Mouse (Mus musculus): ENCODE data around the gene Cldn7. TPM values are rescaled to one million over a fixed set of nuclear protein-coding genes. Genes with fewer than 3 reads are reported as not detected.
A peak's percentile ranks its signal among the peaks of the same experiment; 100 is the strongest.
"Not testable (repeated sequence)": the region's sequence is repeated elsewhere in the genome, so short reads cannot be mapped to it uniquely, and the experiment has no call there.

Cldn7 gene
- polyA plus RNA-seq, 1 experiment from 2014 or later: not detected

DNA sequence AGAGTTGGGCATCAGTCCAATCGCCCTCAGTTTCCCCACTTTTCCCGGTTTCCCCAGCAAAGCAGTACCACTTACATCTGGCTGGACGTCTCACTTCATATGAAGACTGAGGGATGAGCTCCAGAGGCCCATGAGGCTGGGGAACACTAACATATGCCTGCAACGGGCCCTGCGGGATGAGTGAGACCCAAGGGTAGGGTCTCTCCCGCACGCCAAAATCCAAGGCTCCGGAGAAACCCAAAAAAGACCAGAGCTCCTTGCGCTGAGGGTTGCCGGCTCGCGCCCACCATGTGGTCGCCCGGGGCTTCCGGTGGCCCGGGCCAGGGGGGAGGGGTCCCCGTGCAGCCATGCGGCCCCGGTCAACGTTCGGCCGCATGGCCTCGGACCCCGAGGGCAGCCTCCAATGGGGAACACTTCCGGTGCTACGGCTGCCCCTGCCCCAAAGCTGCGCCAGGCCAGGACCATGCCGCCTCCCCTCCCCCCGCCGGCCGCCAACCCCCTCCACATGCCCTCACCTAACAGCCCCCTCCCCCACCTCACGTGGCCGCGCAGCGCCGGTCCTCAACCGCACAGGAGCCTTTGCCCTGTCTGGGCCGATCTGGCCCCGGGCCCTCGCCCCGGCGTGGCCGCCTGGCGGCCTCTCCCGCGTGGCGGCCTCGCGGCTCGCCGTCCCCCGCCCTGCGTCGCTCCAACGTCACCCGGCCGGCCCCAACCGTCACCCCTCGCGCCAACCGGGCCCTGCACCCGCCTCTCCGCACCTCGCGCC is 44.1 kb upstream of the Cldn7 start:
- Histone ChIP-seq H3K9ac (ENCODE audit: low read length) (peak overlapping the region; percentile 93), H3K27me3 (replicated peaks; ENCODE audit: control insufficient read depth, insufficient read depth, low read length) (no peaks in the 10 kb centered on the region), H3K36me3 (ENCODE audit: control insufficient read depth, insufficient read depth, low read length) (peaks cover 37% of the 10 kb centered on the region), H3K4me3 (ENCODE audit: low read depth, low read length) (peak overlapping the region; percentile 97), H3K9me3 (replicated peaks; ENCODE audit: control insufficient read depth, low read length) (no peaks in the 10 kb centered on the region), H3K4me1 (ENCODE audit: control insufficient read depth, insufficient read depth, low read length) (peaks cover 16% of the 10 kb centered on the region), H3K4me2 (ENCODE audit: low read length) (peak overlapping the region; percentile 96), H3K27ac (ENCODE audit: low read depth, low read length) (peak overlapping the region; percentile 93)
- ATAC-seq (peak; percentile 11), DNase-seq (ENCODE audit: low spot score) (peak; percentile 28)
- WGBS: under 1% methylated on average over 57 of the region's 65 CpGs

DNA sequence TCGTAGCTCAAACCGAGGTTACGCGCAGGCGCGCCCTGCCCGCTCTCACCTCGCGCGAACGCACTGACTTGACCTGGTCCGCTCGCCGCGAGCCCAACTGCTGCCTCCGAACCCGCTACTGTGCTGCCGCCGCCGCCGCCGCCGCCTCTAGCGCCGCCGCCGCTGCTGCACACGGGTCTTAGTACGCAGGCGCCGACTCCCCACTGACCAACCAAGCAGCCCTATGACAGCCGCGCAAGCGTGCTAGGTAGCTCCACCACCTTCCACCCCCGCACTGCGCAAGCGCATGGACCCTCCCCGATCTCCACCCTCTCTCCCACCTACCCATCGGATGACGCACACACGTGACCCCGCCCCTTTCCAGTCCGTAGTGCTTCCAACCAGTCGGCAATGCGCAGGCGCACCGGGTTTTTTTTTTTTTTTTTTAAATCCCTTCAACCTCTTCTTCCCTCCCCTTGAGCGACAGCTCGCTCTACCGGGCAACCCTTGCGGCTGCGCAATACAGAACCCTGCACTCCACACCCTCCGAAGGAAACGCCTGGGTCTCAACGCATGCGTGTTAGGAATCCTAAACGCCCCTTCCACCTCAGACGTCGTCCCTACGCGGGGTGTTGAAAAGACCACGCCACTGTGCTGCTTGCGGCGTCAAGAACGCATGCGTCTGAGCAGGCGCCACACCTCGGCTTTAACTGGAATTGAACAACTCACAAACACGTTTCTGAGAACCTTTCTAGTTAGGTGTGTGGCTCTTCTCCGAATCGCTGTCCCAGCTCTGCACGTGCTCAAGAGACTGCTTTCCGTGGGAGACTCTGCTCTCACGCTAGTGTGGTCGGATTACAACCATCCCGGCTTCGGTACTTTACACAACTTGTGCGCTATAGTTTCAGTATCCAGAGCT is 43.2 kb upstream of the Cldn7 start, which contains the start of gene Eif5a:
TSS of gene Eif5a (minus strand) at position 845 of the 898 bp plus-strand sequence.
- DNase-seq (ENCODE audit: low spot score) (peak; percentile 100), ATAC-seq (peak; percentile 96)
- Histone ChIP-seq H3K9ac (ENCODE audit: low read length) (peak within 1 kb of the TSS; percentile 93), H3K4me1 (ENCODE audit: control insufficient read depth, insufficient read depth, low read length) (peaks cover 15% of the 10 kb centered on the region), H3K4me2 (ENCODE audit: low read length) (peak within 1 kb of the TSS; percentile 96), H3K4me3 (ENCODE audit: low read depth, low read length) (peak within 1 kb of the TSS; percentile 97), H3K36me3 (ENCODE audit: control insufficient read depth, insufficient read depth, low read length) (peaks cover 28% of the 10 kb centered on the region), H3K27me3 (replicated peaks; ENCODE audit: control insufficient read depth, insufficient read depth, low read length) (no peaks in the 10 kb centered on the region), H3K9me3 (replicated peaks; ENCODE audit: control insufficient read depth, low read length) (no peaks in the 10 kb centered on the region), H3K27ac (ENCODE audit: low read depth, low read length) (peak within 1 kb of the TSS; percentile 94)
- under 1% methylated on average over 77 of the region's 78 CpGs for WGBS

DNA sequence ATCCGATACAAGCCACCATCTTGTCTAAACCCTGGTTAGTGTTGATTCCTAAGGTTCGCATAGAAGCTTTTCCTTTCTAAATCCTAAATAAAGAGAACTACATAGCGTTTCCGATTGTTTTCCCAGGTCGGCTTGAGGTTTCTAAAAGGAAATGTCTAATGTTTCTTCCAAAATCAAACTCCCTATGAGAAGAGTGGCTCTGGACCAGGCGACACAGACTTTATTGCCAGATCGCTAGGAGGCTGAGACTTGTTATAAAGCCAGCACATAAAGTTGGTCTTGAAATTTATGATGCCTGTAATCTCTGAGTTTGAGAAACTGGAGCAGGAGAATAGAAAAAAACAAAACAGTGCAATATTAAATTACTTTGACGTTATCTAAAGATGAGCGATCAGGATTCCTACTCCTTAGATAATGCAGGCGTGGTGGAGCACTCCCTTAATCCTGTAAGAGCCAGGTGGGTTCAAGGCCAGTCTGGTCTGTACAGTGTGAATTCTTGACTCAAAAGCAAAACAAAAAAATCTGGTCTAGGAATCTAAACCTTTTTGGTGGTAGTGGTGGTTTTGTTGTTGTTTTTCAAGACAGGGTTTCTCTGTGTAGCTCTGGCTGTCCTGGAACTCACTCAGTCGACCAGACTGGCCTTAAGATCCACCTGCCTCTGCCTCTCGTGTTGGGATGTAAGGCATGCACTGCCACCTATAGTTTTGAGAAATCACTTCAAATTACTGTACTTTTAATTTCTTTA is 42.4 kb upstream of the Cldn7 start:
- Histone ChIP-seq H3K27ac (ENCODE audit: low read depth, low read length) (peak overlapping the region; percentile 94), H3K36me3 (ENCODE audit: control insufficient read depth, insufficient read depth, low read length) (peaks cover 20% of the 10 kb centered on the region), H3K27me3 (replicated peaks; ENCODE audit: control insufficient read depth, insufficient read depth, low read length) (no peaks in the 10 kb centered on the region), H3K4me1 (ENCODE audit: control insufficient read depth, insufficient read depth, low read length) (peaks cover 15% of the 10 kb centered on the region), H3K9me3 (replicated peaks; ENCODE audit: control insufficient read depth, low read length) (no peaks in the 10 kb centered on the region), H3K4me2 (ENCODE audit: low read length) (peak overlapping the region; percentile 71), H3K4me3 (ENCODE audit: low read depth, low read length) (peak overlapping the region; percentile 97), H3K9ac (ENCODE audit: low read length) (peak overlapping the region; percentile 70)
- DNase-seq (ENCODE audit: low spot score) (no peak), ATAC-seq (no peak)
- 4% methylated on average over 12 of the region's 12 CpGs for WGBS

DNA sequence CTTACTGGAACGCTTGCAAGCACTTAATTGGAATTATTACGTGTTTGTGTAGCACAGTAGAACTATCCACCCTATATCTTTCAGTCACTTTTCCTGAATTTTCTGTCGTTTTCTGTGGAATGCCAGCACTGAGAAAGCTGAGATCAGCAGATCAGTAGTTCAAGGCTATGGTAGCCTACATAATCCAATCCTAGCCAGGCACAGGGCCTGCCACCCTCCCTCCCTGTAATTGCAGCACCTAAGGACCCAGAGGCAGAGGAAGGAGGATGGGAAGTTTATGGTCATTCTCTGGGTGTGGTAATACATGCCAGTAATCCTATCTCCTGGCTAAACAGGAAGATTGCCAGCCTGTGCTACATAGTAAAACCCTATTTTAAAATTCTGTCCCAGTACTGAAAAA is 41.8 kb upstream of the Cldn7 start:
- peaks cover 15% of the 10 kb centered on the region for H3K4me1 ChIP-seq (ENCODE audit: control insufficient read depth, insufficient read depth, low read length)
- H3K27ac ChIP-seq (ENCODE audit: low read depth, low read length): no peak overlapping the region
- H3K4me3 ChIP-seq (ENCODE audit: low read depth, low read length): no peak overlapping the region
- DNase-seq (ENCODE audit: low spot score) (no peak), ATAC-seq (no peak)
- H3K9me3 ChIP-seq (replicated peaks; ENCODE audit: control insufficient read depth, low read length): no peaks in the 10 kb centered on the region
- WGBS: 69% methylated on average over 3 of the region's 3 CpGs
- peaks cover 14% of the 10 kb centered on the region for H3K36me3 ChIP-seq (ENCODE audit: control insufficient read depth, insufficient read depth, low read length)
- H3K27me3 ChIP-seq (replicated peaks; ENCODE audit: control insufficient read depth, insufficient read depth, low read length): no peaks in the 10 kb centered on the region
- peak overlapping the region; percentile 6; the same call in 1 of the 2 replicates for H3K9ac ChIP-seq (ENCODE audit: low read length)
- H3K4me2 ChIP-seq (ENCODE audit: low read length): no peak overlapping the region

DNA sequence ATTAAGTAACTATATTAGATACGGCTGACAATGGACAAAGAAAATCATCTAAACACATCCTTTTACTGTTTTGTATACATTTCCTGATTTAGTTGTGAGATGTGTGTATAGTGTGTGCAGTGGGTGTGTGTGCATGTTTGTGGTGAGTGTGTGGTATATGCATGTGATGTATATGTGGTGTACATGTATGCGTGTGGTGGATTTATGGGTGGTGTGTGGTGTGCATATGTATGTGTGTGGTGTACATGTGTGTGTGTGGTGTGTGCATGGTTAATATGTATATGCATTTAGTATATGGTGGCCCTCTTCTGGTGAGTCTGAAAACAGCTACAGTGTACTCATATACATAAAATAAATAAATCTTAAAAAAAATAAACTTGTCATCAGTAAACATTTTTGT is 37.1 kb upstream of the Cldn7 start:
- Histone ChIP-seq H3K9ac (ENCODE audit: low read length) (no peak overlapping the region), H3K27me3 (replicated peaks; ENCODE audit: control insufficient read depth, insufficient read depth, low read length) (no peaks in the 10 kb centered on the region), H3K4me2 (ENCODE audit: low read length) (no peak overlapping the region), H3K9me3 (replicated peaks; ENCODE audit: control insufficient read depth, low read length) (no peaks in the 10 kb centered on the region), H3K4me1 (ENCODE audit: control insufficient read depth, insufficient read depth, low read length) (no peaks in the 10 kb centered on the region), H3K27ac (ENCODE audit: low read depth, low read length) (no peak overlapping the region), H3K4me3 (ENCODE audit: low read depth, low read length) (no peak overlapping the region), H3K36me3 (ENCODE audit: control insufficient read depth, insufficient read depth, low read length) (no peaks in the 10 kb centered on the region)
- no peak for DNase-seq (ENCODE audit: low spot score)
- 96% methylated on average over 2 of the region's 2 CpGs for WGBS
- no peak for ATAC-seq

DNA sequence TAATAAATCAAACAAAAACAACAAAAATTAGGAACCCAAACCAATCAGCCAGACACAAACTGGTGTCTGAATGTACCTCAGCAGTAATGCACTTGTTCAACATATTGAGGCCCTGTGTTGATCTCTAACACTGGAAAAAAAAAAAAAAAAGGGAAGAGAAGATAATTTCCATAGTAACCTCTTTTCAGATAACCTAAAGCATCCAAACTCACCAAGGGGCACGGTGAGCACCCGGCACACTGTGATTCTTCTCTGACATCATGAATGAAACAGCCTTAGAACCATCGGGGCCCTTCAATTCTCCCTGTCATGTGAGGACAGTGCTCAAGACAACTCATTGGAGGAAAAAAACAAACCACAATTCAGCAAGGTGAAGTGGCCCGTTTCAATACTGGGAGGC is 34.9 kb upstream of the Cldn7 start:
- WGBS: 85% methylated on average over 4 of the region's 4 CpGs
- H3K27me3 ChIP-seq (replicated peaks; ENCODE audit: control insufficient read depth, insufficient read depth, low read length): no peaks in the 10 kb centered on the region

DNA sequence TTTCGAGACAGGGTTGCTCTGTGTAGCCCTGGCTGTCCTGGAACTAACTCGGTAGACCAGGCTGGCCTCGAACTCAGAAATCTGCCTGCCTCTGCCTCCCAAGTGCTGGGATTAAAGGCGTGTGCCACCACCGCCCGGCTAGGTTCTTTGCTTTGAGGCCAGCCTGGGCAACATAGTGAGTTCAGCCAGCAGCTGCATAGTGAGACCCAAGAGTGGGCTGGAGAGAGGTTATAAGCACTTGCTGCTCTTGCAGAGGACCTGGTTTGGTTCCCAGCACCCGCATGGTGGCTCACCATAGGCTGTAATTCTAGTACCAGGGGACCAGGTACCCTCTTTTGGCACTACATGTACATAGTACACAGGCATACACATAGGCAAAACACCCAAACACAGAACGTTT is 34.4 kb upstream of the Cldn7 start:
- H3K4me3 ChIP-seq (ENCODE audit: low read depth, low read length); H3K27me3 ChIP-seq (replicated peaks; ENCODE audit: control insufficient read depth, insufficient read depth, low read length); H3K9ac ChIP-seq (ENCODE audit: low read length); H3K27ac ChIP-seq (ENCODE audit: low read depth, low read length); ATAC-seq; H3K4me1 ChIP-seq (ENCODE audit: control insufficient read depth, insufficient read depth, low read length); H3K4me2 ChIP-seq (ENCODE audit: low read length); H3K36me3 ChIP-seq (ENCODE audit: control insufficient read depth, insufficient read depth, low read length); DNase-seq (ENCODE audit: low spot score); H3K9me3 ChIP-seq (replicated peaks; ENCODE audit: control insufficient read depth, low read length): not testable (repeated sequence)
- WGBS: 87% methylated on average over 8 of the region's 8 CpGs

More for the DNA sequence above, 34.9 kb upstream of the Cldn7 start:
- no peak for ATAC-seq
- H3K4me2 ChIP-seq (ENCODE audit: low read length): no peak overlapping the region
- no peaks in the 10 kb centered on the region for H3K4me1 ChIP-seq (ENCODE audit: control insufficient read depth, insufficient read depth, low read length)
- H3K4me3 ChIP-seq (ENCODE audit: low read depth, low read length): no peak overlapping the region
- DNase-seq (ENCODE audit: low spot score): no peak
- H3K27ac ChIP-seq (ENCODE audit: low read depth, low read length): no peak overlapping the region
- H3K9ac ChIP-seq (ENCODE audit: low read length): no peak overlapping the region
- H3K36me3 ChIP-seq (ENCODE audit: control insufficient read depth, insufficient read depth, low read length): no peaks in the 10 kb centered on the region
- no peaks in the 10 kb centered on the region for H3K9me3 ChIP-seq (replicated peaks; ENCODE audit: control insufficient read depth, low read length)

DNA sequence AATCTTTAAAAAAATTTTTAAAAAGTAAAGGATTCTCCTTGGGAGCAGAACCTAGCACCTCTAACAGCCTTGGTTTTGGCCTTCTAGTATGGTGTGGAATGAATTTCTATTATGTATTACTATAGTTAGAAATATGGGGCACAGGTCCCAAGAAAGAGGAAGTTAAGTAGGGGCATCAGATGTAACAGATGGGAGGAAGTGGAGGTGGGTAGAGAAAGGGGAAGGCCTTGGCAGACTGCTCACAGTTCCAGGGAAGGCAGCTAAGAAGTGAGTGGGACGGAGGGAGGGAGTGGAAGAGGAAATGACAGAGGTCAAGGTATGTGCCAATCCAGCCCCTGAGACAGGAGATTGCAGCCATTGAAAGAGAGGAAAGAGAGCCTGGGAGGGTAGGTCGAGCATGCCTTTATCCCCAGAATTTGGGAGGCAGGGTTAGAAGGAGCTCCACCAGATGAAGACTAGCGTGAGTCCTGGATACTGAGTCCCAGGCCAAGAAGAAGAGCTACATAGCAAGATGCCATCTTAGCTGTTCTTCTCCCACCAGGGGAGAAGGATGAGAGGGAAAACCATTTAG is 33.5 kb upstream of the Cldn7 start:
- H3K27ac ChIP-seq (ENCODE audit: low read depth, low read length): no peak overlapping the region
- H3K4me1 ChIP-seq (ENCODE audit: control insufficient read depth, insufficient read depth, low read length): peaks cover 3% of the 10 kb centered on the region; the same call in 1 of the 2 replicates
- H3K36me3 ChIP-seq (ENCODE audit: control insufficient read depth, insufficient read depth, low read length): no peaks in the 10 kb centered on the region
- no peak overlapping the region for H3K4me3 ChIP-seq (ENCODE audit: low read depth, low read length)
- H3K9me3 ChIP-seq (replicated peaks; ENCODE audit: control insufficient read depth, low read length): no peaks in the 10 kb centered on the region
- ATAC-seq (no peak), DNase-seq (ENCODE audit: low spot score) (no peak)
- no peaks in the 10 kb centered on the region for H3K27me3 ChIP-seq (replicated peaks; ENCODE audit: control insufficient read depth, insufficient read depth, low read length)
- H3K4me2 ChIP-seq (ENCODE audit: low read length): no peak overlapping the region
- WGBS: 68% methylated on average over 3 of the region's 3 CpGs
- no peak overlapping the region for H3K9ac ChIP-seq (ENCODE audit: low read length)

All from forebrain, embryonic 14.5 days (tissue).